ENCODE assay signal across 25 mouse cellular contexts in genomic region chr14:61758586-61758985, GRCm38 (mm10).
"Had no signal": no experiment of that assay in that cellular context is flagged by ENCODE, and none has a peak within 500 bp of the region (broad histone marks: within the 10 kb centered on the region; RNA-seq: fewer than 3 reads in every experiment).

No protein-coding gene starts in this region.

- ATAC-seq: hindbrain, postnatal 0 days; intestine, embryonic 16.5 days; liver, embryonic 12.5 days had no signal

- H3K9me3 ChIP-seq: heart, embryonic 13.5 days; heart, embryonic 15.5 days; hindbrain, embryonic 13.5 days; hindbrain, embryonic 15.5 days; kidney, embryonic 15.5 days; limb, embryonic 13.5 days; limb, embryonic 15.5 days; liver, embryonic 12.5 days had no signal

- H3K4me3 ChIP-seq: heart, embryonic 13.5 days; heart, embryonic 15.5 days; hindbrain, embryonic 13.5 days; hindbrain, embryonic 15.5 days; kidney, embryonic 15.5 days; limb, embryonic 13.5 days; limb, embryonic 15.5 days; liver, embryonic 12.5 days had no signal

- H3K27ac ChIP-seq: heart, embryonic 13.5 days; hindbrain, embryonic 13.5 days; hindbrain, embryonic 15.5 days; hindbrain, postnatal 0 days; kidney, embryonic 15.5 days; kidney, postnatal 0 days; limb, embryonic 13.5 days; liver, embryonic 12.5 days; liver, embryonic 14.5 days had no signal

- H3K36me3 ChIP-seq: heart, embryonic 13.5 days; heart, embryonic 15.5 days; hindbrain, embryonic 13.5 days; hindbrain, embryonic 15.5 days; kidney, embryonic 15.5 days; limb, embryonic 13.5 days; limb, embryonic 15.5 days; liver, embryonic 12.5 days had no signal

- H3K27me3 ChIP-seq: heart, embryonic 13.5 days; heart, embryonic 15.5 days; hindbrain, embryonic 13.5 days; hindbrain, embryonic 15.5 days; kidney, embryonic 15.5 days; limb, embryonic 13.5 days; limb, embryonic 15.5 days; liver, embryonic 12.5 days had no signal

- H3K4me1 ChIP-seq: liver, embryonic 12.5 days had no signal

- H3K4me2 ChIP-seq: heart, embryonic 11.5 days; limb, embryonic 13.5 days; limb, embryonic 15.5 days; liver, embryonic 12.5 days had no signal

- H3K9ac ChIP-seq: heart, embryonic 13.5 days; heart, embryonic 15.5 days; hindbrain, embryonic 13.5 days; hindbrain, embryonic 15.5 days; kidney, embryonic 15.5 days; limb, embryonic 13.5 days; limb, embryonic 15.5 days; liver, embryonic 12.5 days; liver, embryonic 14.5 days had no signal

- DNase-seq: gastrocnemius, postnatal 14 days; gastrocnemius, postnatal 36 days; heart, adult 18-20 months; heart, postnatal 14 days; heart, postnatal 36 days; kidney, adult 11 months; kidney, adult 2 months; kidney, adult 9 months; kidney, postnatal 14 days; kidney, postnatal 36 days; layer of hippocampus, adult 9-11 months; layer of hippocampus, postnatal 36 days had no signal
